Mouse (Mus musculus) embryonic facial prominence, embryonic 10.5 days (tissue): ENCODE measurements at regions not wholly inside any gene's neighbourhood (a gene's known extent, or its start where the extent isn't known, plus 50 kb on each side); places are given as distances from the start of the nearest gene placed in this dataset.

Experiments
- DNase-seq: peaks from one replicate; pipeline ENCODE4 v3.0.0-alpha.2; 2017; ENCODE audit warnings: low spot score
- H3K27ac ChIP-seq: fragments of 300-500 bp; sonication (generic); replicated peaks from 2 replicates; pipeline ENCODE4 v1.5.1; 2016; ENCODE audit warnings: mild to moderate bottlenecking
- H3K27me3 ChIP-seq: fragments of 300-500 bp; sonication (generic); replicated peaks from 2 replicates; pipeline ENCODE4 v1.6.1; 2016; ENCODE audit warnings: low read depth, mild to moderate bottlenecking; ENCODE audit not compliant: poor library complexity, severe bottlenecking
- H3K36me3 ChIP-seq: fragments of 300-500 bp; sonication (generic); replicated peaks from 2 replicates; pipeline ENCODE4 v1.6.1; 2016; ENCODE audit warnings: mild to moderate bottlenecking, moderate library complexity
- H3K4me1 ChIP-seq: fragments of 300-500 bp; sonication (generic); 2 replicates; pipeline ENCODE4 v1.6.1; 2016
- H3K4me3 ChIP-seq: fragments of 300-500 bp; sonication (generic); 2 replicates; pipeline ENCODE4 v1.5.1; 2016; ENCODE audit warnings: mild to moderate bottlenecking, moderate library complexity
- H3K9me3 ChIP-seq: fragments of 300-500 bp; sonication (generic); 2 replicates; pipeline ENCODE4 v1.6.1; 2016; ENCODE audit warnings: mild to moderate bottlenecking
- WGBS: fragments of 180-500 bp; shearing (Covaris S2); methylation state at CpG from one replicate; pipeline ENCODE4 v1.1.7; 2016; 5-methylcytosine and 5-hydroxymethylcytosine counted together

GRCm38 (mm10) chr11:42754481-42755272, 280.9 kb upstream of the Gm9972 start:
- H3K4me3 ChIP-seq: no peak overlapping the region
- no peak overlapping the region for H3K27ac ChIP-seq
- H3K27me3 ChIP-seq: no peaks in the 10 kb centered on the region
- WGBS: 81% methylated on average over 6 of the region's 6 CpGs
- DNase-seq: no peak
- H3K9me3 ChIP-seq: no peaks in the 10 kb centered on the region
- H3K36me3 ChIP-seq: no peaks in the 10 kb centered on the region
- H3K4me1 ChIP-seq: no peaks in the 10 kb centered on the region

DNA sequence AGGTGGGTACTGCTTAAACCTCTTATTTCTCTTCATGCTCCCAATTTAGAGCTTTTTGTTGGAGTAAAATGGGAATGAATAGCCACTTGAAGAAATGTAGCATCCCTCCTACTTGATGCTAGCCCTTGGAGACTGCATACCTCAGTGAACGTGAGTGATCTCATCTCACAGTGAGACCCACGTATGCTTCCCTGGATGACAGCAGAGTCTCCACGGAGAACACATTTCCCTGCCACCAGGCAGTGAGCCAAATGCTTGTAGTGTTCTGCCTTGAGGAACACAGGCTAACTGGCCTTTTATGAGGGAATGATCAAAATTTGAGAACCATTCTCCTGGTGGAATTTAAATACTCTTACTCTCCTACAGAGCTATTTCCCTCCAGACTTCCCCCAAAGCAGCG, 280.1 kb upstream of the Gm9972 start:
- Histone ChIP-seq H3K27ac (no peak overlapping the region), H3K4me3 (no peak overlapping the region), H3K9me3 (no peaks in the 10 kb centered on the region), H3K4me1 (no peaks in the 10 kb centered on the region), H3K27me3 (no peaks in the 10 kb centered on the region), H3K36me3 (no peaks in the 10 kb centered on the region)
- no peak for DNase-seq
- WGBS: 75% methylated on average over 4 of the region's 4 CpGs

- Histone ChIP-seq H3K27me3 (no peaks in the 10 kb centered on the region), H3K27ac (no peak overlapping the region), H3K9me3 (no peaks in the 10 kb centered on the region), H3K36me3 (no peaks in the 10 kb centered on the region), H3K4me1 (no peaks in the 10 kb centered on the region), H3K4me3 (no peak overlapping the region)
- DNase-seq: no peak
These were observed 270.3 kb upstream of the Gm9972 start for GRCm38 (mm10) chr11:42765213-42765612.

DNA sequence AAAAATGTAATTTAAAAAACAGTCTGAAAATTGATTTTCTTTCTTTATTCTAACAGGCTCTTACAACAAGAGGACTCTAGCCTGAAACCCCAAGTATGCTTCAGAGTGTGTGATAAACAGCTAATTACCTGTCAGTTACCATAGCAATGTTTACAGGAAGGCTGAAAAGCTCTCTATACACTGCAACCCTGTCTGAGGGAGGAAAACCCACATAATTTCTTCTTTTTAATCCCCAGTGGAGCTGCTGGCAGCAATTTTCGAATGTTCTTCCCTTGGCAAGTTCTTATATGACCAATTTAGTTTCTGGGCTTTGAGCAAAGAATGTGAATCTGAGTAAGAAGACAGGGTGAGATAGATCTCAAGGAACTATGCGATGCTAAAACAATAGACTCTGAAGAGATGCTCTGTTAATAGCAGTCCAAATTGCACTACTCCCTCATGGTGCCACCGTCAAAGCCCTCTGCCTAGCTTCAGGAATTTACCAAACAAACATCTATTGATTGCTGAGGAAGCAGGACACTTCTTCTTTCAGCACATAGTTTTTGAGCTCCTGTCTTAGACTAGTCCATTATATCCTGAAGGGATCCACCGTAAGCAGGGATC, 260.4 kb upstream of the Gm9972 start:
- Histone ChIP-seq H3K27me3 (no peaks in the 10 kb centered on the region), H3K4me1 (peaks cover 4% of the 10 kb centered on the region; the same call in 1 of the 2 replicates), H3K36me3 (no peaks in the 10 kb centered on the region), H3K9me3 (no peaks in the 10 kb centered on the region), H3K27ac (no peak overlapping the region), H3K4me3 (no peak overlapping the region)
- 56% methylated on average over 4 of the region's 4 CpGs for WGBS
- DNase-seq: no peak

GRCm38 (mm10) chr11:42811487-42811886, 224.1 kb upstream of the Gm9972 start:
- 82% methylated on average over 1 of the region's 1 CpGs for WGBS
- no peak for DNase-seq
- no peaks in the 10 kb centered on the region for H3K27me3 ChIP-seq
- no peaks in the 10 kb centered on the region for H3K9me3 ChIP-seq
- H3K36me3 ChIP-seq: no peaks in the 10 kb centered on the region
- H3K4me3 ChIP-seq: no peak overlapping the region
- H3K4me1 ChIP-seq: no peaks in the 10 kb centered on the region
- H3K27ac ChIP-seq: no peak overlapping the region

DNA sequence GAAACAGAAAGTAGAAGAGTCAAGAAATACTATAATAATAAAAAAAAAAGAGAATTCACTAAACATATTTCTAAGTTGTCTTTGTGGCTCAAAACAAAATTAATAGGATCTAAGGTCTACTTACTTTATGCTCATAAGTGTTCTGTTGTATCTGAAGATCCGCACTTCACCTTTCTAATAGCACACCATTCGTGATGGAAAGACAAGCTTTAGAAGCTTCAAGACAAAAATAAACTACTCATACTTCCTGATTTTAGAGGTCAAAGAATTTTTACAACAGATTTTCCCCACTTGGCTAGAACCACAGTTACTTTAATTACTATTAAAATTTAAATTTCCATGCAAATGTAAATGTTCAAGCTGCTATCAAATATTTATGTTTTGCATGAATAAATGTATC, 219.8 kb upstream of the Gm9972 start:
- H3K27ac ChIP-seq: no peak overlapping the region
- no peak for DNase-seq
- H3K4me1 ChIP-seq: no peaks in the 10 kb centered on the region
- H3K27me3 ChIP-seq: no peaks in the 10 kb centered on the region
- no peak overlapping the region for H3K4me3 ChIP-seq
- 92% methylated on average over 2 of the region's 2 CpGs for WGBS
- no peaks in the 10 kb centered on the region for H3K36me3 ChIP-seq
- no peaks in the 10 kb centered on the region for H3K9me3 ChIP-seq

DNA sequence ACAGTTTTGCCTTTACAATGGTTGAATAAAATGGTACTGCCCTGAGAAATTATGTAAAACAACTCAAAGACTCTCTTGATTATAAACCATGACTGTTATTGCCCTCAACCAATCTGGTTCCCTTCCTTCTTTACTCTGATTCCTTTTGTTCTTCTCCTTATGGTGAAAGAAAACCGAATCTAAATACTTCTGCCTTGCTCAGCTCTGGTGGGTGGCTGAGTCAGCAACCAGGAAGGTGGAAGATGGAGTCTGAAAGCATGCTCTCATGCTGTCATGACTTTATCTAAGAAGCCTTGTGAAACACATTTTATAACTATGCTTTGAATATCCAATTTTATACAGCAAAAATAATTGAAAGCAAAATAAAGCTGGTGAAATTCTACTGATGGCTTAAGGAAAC, 212.7 kb upstream of the Gm9972 start:
- 58% methylated on average over 1 of the region's 1 CpGs for WGBS
- DNase-seq: no peak
- no peaks in the 10 kb centered on the region for H3K9me3 ChIP-seq
- no peak overlapping the region for H3K27ac ChIP-seq
- H3K4me3 ChIP-seq: no peak overlapping the region
- no peaks in the 10 kb centered on the region for H3K36me3 ChIP-seq
- H3K27me3 ChIP-seq: no peaks in the 10 kb centered on the region
- H3K4me1 ChIP-seq: no peaks in the 10 kb centered on the region

DNA sequence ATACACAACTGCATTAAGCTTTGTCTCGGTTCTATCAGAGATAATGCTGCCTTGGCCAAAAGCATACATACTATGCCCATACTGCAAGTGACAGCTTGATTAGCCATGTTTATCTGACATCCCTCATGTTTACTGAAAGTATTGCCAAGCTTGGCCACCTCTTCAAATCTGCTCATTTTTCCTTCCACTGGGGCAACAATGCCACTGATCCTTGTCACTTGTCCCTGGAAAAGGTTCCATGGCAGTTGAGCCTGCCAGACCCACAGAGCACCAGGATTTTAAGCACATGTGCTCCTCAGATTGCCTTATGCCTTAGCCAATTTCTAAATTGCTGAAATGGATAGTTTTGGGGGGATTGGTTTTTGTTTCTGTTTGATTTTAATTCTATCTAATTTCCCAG, 189.8 kb upstream of the Gm9972 start:
- no peak overlapping the region for H3K4me3 ChIP-seq
- H3K9me3 ChIP-seq: no peaks in the 10 kb centered on the region
- no peaks in the 10 kb centered on the region for H3K27me3 ChIP-seq
- no peak for DNase-seq
- no peak overlapping the region for H3K27ac ChIP-seq
- WGBS: 85% methylated on average over 1 of the region's 1 CpGs
- H3K36me3 ChIP-seq: no peaks in the 10 kb centered on the region
- H3K4me1 ChIP-seq: no peaks in the 10 kb centered on the region

DNA sequence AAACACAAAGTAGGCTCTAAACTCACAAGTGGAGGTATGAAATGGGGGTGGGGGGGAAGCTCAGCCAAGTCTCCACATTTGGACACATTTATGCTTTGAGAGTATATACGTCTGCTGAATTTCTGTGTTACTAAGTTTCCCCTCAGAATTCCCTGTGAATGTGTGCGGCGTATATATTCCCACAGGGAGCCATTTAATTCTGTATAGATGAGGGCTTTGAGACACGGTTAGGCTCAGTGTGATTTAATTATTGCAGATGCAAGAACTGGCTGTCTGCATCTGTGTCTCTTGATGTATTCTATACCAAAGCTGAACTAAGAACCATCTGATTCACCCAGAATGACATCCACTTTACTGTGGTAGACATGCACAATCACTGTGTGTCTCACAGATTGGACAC, 181.1 kb upstream of the Gm9972 start:
- Histone ChIP-seq H3K4me1 (no peaks in the 10 kb centered on the region), H3K9me3 (no peaks in the 10 kb centered on the region), H3K27me3 (no peaks in the 10 kb centered on the region), H3K36me3 (no peaks in the 10 kb centered on the region), H3K27ac (no peak overlapping the region), H3K4me3 (no peak overlapping the region)
- DNase-seq: no peak
- WGBS: 92% methylated on average over 4 of the region's 4 CpGs

GRCm38 (mm10) chr11:42857687-42858086, 177.9 kb upstream of the Gm9972 start:
- DNase-seq: no peak
- Histone ChIP-seq H3K27ac (no peak overlapping the region), H3K4me1 (no peaks in the 10 kb centered on the region), H3K27me3 (no peaks in the 10 kb centered on the region), H3K9me3 (no peaks in the 10 kb centered on the region), H3K4me3 (no peak overlapping the region), H3K36me3 (no peaks in the 10 kb centered on the region)

- no peaks in the 10 kb centered on the region for H3K9me3 ChIP-seq
- WGBS: 93% methylated on average over 2 of the region's 2 CpGs
- H3K27ac ChIP-seq: no peak overlapping the region
- no peaks in the 10 kb centered on the region for H3K36me3 ChIP-seq
- H3K4me3 ChIP-seq: no peak overlapping the region
- no peaks in the 10 kb centered on the region for H3K27me3 ChIP-seq
- DNase-seq: no peak
- no peaks in the 10 kb centered on the region for H3K4me1 ChIP-seq
These were observed 161.5 kb upstream of the Gm9972 start for GRCm38 (mm10) chr11:42874056-42874455.

DNA sequence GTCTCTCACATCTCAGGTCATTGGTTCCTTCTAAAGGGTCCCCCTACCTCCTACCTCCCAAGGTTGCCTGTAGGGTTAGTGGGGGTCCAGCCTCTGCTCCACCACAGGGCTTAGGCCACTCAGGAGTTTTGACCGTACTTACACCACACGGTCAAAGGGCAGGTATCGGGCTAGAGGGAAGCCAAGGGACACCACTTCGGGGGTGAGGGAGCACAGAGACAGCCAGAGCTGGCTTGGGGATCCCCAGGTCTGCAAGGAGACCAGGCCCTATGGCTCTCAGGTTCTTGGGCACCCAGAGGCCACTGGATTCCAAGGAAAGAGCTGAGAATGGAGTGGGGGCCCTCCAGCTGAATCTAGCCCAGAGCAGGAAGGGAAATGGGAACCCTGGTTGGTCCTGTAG, 135.5 kb upstream of the Gm9972 start:
- WGBS: 87% methylated on average over 4 of the region's 4 CpGs
- Histone ChIP-seq H3K27ac (no peak overlapping the region), H3K36me3 (no peaks in the 10 kb centered on the region), H3K27me3 (no peaks in the 10 kb centered on the region), H3K9me3 (no peaks in the 10 kb centered on the region), H3K4me3 (no peak overlapping the region), H3K4me1 (no peaks in the 10 kb centered on the region)
- DNase-seq: no peak

DNA sequence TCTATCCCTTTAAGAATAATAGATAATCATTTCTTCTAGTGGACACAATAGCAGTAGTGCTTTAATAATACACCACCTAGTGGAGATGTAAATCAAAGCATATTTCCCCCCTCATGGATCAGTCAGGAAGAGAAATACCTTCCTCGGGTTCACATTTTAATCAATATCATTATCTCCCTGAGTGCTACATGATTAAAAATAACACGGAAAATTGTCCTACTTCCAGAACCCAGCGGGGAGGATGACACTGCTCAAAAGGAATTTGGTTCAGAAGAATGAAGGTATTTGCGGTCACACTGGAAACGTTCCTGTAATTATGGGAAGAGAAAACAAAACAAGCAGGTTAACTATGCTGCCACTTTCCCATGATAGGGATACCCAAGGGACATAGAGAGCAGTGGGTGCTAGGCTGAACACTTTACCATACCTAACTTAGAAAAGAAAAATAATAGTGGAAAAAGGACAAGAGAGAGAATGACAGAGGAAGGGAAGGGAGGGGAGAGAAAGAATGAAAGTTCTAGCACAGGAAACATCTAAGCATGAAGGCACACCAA, 132.0 kb upstream of the Gm9972 start:
- WGBS: 80% methylated on average over 5 of the region's 5 CpGs
- no peaks in the 10 kb centered on the region for H3K27me3 ChIP-seq
- no peaks in the 10 kb centered on the region for H3K4me1 ChIP-seq
- no peak overlapping the region for H3K27ac ChIP-seq
- no peaks in the 10 kb centered on the region for H3K36me3 ChIP-seq
- DNase-seq: no peak
- H3K9me3 ChIP-seq: no peaks in the 10 kb centered on the region
- H3K4me3 ChIP-seq: no peak overlapping the region
